Mouse (Mus musculus) ES-E14 (cell line): ENCODE data around the gene Gpr108. TPM values are rescaled to one million over a fixed set of nuclear protein-coding genes. Genes with fewer than 3 reads are reported as not detected.

Experiments used
- DNase-seq: peaks from one replicate; pipeline ENCODE4 v3.0.0-alpha.2; 2013; ENCODE audit warnings: low read depth, low spot score
- H3K27ac ChIP-seq: 2 replicates; pipeline ENCODE4 v1.5.1; 2012; ENCODE audit warnings: low read depth, mild to moderate bottlenecking, low read length, moderate library complexity, mixed read lengths; ENCODE audit not compliant: poor library complexity, insufficient read depth, severe bottlenecking
- H3K36me3 ChIP-seq: 2 replicates; pipeline ENCODE4 v1.6.1; 2012; ENCODE audit warnings: mild to moderate bottlenecking, low read length, moderate library complexity, mixed read lengths; ENCODE audit not compliant: control insufficient read depth, poor library complexity, insufficient read depth, severe bottlenecking
- H3K4me1 ChIP-seq, 2 experiments: fragments of 150-350 bp in 1 of 2; sonication (generic) in 1 of 2; 2 replicates each; pipeline ENCODE4 v1.6.1; 2012; ENCODE audit warnings: low read length in 2 of 2, mild to moderate bottlenecking in 1 of 2, mixed read lengths in 1 of 2; ENCODE audit not compliant: control insufficient read depth in 2 of 2, insufficient read depth in 2 of 2, poor library complexity in 1 of 2
- H3K4me3 ChIP-seq, 2 experiments: fragments of 150-350 bp in 1 of 2; sonication (generic) in 1 of 2; 2 replicates each; pipeline ENCODE4 v1.5.1; 2012; ENCODE audit warnings: low read length in 2 of 2, low read depth in 1 of 2, mild to moderate bottlenecking in 1 of 2, mixed read lengths in 1 of 2; ENCODE audit not compliant: insufficient read depth in 1 of 2, poor library complexity in 1 of 2, severe bottlenecking in 1 of 2
- H3K9ac ChIP-seq: 2 replicates; pipeline ENCODE4 v1.6.1; 2012; ENCODE audit warnings: low read depth, mild to moderate bottlenecking, low read length, mixed read lengths; ENCODE audit not compliant: poor library complexity, insufficient read depth, severe bottlenecking
- H3K9me3 ChIP-seq: fragments of 150-350 bp; sonication (generic); 2 replicates; pipeline ENCODE4 v1.6.1; 2012; ENCODE audit warnings: low read depth, mild to moderate bottlenecking, low read length; ENCODE audit not compliant: control insufficient read depth, insufficient read depth
- CHD2 ChIP-seq: IDR thresholded peaks from 2 replicates; pipeline ENCODE4 v1.6.1; 2014; ENCODE audit warnings: mild to moderate bottlenecking, low read depth, low read length, inconsistent platforms
- HCFC1 ChIP-seq: IDR thresholded peaks from 2 replicates; pipeline ENCODE4 v1.6.1; 2012; ENCODE audit warnings: low read length, inconsistent platforms, borderline replicate concordance; ENCODE audit not compliant: insufficient read depth
- MAFK ChIP-seq: IDR thresholded peaks from 2 replicates; pipeline ENCODE4 v1.6.1; 2014; ENCODE audit warnings: mild to moderate bottlenecking, low read depth, low read length, inconsistent platforms; ENCODE audit not compliant: insufficient read depth
- ZC3H11A ChIP-seq: IDR thresholded peaks from 2 replicates; pipeline ENCODE4 v1.6.1; 2012; ENCODE audit warnings: low read depth, mild to moderate bottlenecking, inconsistent platforms, low read length, borderline replicate concordance
- ZNF384 ChIP-seq: IDR thresholded peaks from 2 replicates; pipeline ENCODE4 v1.6.1; 2012; ENCODE audit warnings: low read depth, low read length, inconsistent platforms
- in situ Hi-C, 2 experiments: fragments of 600-800 bp; cut with MboI; formaldehyde crosslinking; loops; one replicate each; pipeline ENCODE4 v1.15.1; 2025; ENCODE audit warnings: low sequenced_read_pairs in 2 of 2, inconsistent platforms in 1 of 2; ENCODE audit not compliant: unreplicated experiment in 2 of 2
- total RNA-seq: library from RNA; depleted of rRNA; stranded (reverse); fragments of 300-350 nt; gene quantifications from 2 replicates; pipeline ENCODE4 v1.2.3, GENCODE M21; 2012

Gpr108 gene
- total RNA-seq, 1 experiment, result 25.0 TPM

DNA sequence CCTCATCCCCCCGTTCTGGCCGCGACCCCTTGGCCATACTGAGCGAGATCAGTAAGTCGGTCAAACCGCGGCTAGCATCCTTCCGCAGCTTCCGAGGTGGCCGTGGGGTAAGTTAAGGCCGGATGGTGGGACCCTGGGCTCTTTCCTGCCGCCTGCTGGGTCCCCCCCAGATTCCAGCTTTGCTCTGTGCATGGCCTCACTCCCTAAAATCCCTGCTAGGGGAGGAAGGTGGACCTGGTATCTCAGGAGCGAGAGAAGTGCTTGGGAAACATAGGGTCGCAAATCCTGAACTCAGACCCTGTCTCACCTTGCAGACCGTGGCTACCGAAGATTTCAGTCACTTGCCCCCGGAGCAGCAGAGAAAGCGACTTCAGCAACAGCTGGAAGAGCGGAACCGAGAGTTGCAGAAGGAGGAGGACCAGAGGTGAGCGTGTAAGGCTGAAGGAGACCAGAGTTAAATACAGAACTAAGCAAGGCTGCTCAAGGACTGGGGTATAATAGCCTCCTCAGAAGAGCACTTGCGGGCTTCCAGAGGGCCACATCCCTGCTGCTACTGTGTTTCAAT lies 8.8 kb upstream of the Gpr108 start:
- H3K27ac ChIP-seq, result no peak overlapping the region
- H3K9ac ChIP-seq, result no peak overlapping the region
- peaks cover 63% of the 10 kb centered on the region for H3K36me3 ChIP-seq
- in situ Hi-C loops, result no loop called here
- TF ChIP-seq ZC3H11A (no peak), CHD2 (no peak), MAFK (no peak)
- H3K4me1 ChIP-seq, result peaks cover 0 to 3% of the 10 kb centered on the region in 2 experiments; a peak in 1 of 4 replicates
- H3K4me3 ChIP-seq, result no peak overlapping the region
- DNase-seq, result no peak
- H3K9me3 ChIP-seq, result no peaks in the 10 kb centered on the region

DNA sequence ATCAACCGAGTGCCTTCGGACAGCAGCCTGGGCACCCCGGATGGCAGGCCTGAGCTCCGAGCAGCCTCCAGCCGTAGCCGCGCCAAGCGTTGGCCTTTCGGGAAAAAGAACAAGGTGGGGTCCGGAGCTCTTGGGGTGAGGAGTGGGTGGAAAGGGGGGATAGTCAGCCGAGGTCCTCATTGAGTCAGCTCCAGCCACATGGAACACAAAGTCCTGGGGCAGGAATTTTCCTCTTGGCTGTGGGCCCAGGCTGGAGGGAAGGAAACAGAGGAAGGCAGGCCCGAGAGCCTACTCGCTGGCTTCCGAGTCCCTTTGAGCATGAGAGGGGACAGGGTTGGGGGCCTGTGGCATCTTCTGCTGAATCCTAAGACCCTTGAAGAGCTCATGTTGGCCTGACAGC lies 7.1 kb upstream of the Gpr108 start:
- Histone ChIP-seq H3K4me3 (no peak overlapping the region), H3K36me3 (peaks cover 52% of the 10 kb centered on the region), H3K4me1 (peaks cover 0 to 6% of the 10 kb centered on the region in 2 experiments; a peak in 2 of 4 replicates), H3K9ac (no peak overlapping the region), H3K27ac (no peak overlapping the region), H3K9me3 (no peaks in the 10 kb centered on the region)
- in situ Hi-C loops, result no loop called here
- no peak for TF ChIP-seq MAFK
- no peak for TF ChIP-seq ZC3H11A
- no peak for TF ChIP-seq ZNF384
- TF ChIP-seq CHD2, result no peak
- TF ChIP-seq HCFC1, result no peak
- no peak for DNase-seq

DNA sequence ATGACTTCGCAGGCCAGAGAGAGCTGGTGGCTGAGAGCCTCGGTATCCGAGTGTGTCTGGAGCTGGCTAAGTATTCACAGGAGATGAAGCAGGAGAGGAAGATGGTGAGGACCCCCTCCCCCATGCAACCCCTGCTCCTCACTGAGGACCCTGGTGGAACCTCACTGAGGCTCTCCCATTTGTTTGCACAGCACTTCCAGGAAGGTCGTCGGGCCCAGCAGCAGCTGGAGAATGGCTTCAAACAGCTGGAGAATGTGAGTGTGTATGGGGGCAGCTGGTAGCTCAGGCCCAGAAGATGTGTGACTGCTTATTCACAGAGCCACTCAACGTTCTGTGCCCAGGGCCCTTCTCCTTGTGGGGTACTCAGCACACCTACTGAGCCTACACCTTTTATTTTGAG lies 5.1 kb upstream of the Gpr108 start:
- Histone ChIP-seq H3K36me3 (peaks cover 40% of the 10 kb centered on the region), H3K4me1 (peaks cover 0 to 9% of the 10 kb centered on the region in 2 experiments; a peak in 3 of 4 replicates), H3K4me3 (no peak overlapping the region), H3K9me3 (no peaks in the 10 kb centered on the region), H3K9ac (no peak overlapping the region), H3K27ac (no peak overlapping the region)
- DNase-seq, result no peak
- TF ChIP-seq HCFC1 (no peak), CHD2 (no peak), MAFK (no peak), ZC3H11A (no peak), ZNF384 (no peak)
- in situ Hi-C loops, result no loop called here

DNA sequence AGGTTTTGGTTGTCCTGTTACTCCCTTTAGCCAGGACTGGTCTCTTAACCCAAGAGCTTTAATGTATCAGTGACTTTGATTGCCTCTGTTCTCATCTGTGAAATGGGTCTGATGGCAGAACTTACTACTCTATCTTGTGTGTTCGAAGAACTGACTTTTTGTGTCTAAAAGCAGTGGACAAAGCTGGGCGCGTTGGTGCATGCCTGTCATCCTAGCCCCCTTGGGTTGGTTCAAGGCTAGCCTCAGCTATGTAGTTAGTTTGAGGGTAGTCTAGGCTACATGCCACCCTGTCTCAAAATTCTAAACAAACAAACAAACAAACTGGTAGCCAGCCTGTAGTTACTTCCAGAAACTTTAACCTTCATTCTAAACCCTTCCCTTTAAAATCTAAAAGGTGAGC lies 3.2 kb upstream of the Gpr108 start:
- H3K9me3 ChIP-seq, result no peaks in the 10 kb centered on the region
- in situ Hi-C loops, result no loop called here
- no peak for DNase-seq
- no peak for TF ChIP-seq ZNF384
- no peak for TF ChIP-seq HCFC1
- no peak for TF ChIP-seq ZC3H11A
- TF ChIP-seq CHD2, result no peak
- no peak for TF ChIP-seq MAFK
- no peak overlapping the region for H3K9ac ChIP-seq
- H3K4me1 ChIP-seq, result peaks cover 0 to 11% of the 10 kb centered on the region in 2 experiments; a peak in 3 of 4 replicates
- peaks cover 28% of the 10 kb centered on the region for H3K36me3 ChIP-seq
- H3K27ac ChIP-seq, result no peak overlapping the region
- no peak overlapping the region for H3K4me3 ChIP-seq
